Mouse (Mus musculus): ENCODE results near the gene Smarcc2.

GRCm38 (mm10) chr10:128508260-128508659, 49.2 kb downstream of the Smarcc2 start:
- TF ChIP-seq POLR2A (IDR thresholded peaks at IDR 0.05; ENCODE audit: low read depth, low read length) (no peak), CTCF (conservative IDR thresholded peaks at IDR 0.05; ENCODE audit: insufficient read depth, insufficient read length, low read depth, low read length) (no peak)

All from kidney, adult 2 months (tissue).